Mouse (Mus musculus) cerebellum, postnatal 14 days (tissue): Measurements from ENCODE around the gene Wwox.

Experiments used
- DNase-seq, 2 experiments: peaks; one replicate each; pipeline ENCODE4 v3.0.0; 2021; ENCODE audit warnings: mixed read lengths in 2 of 2

Gene Wwox

GRCm38 (mm10) chr8:114604315-114604714, 164.9 kb downstream of the Wwox start:
- no peak for DNase-seq

- DNase-seq = no peak
Measured at GRCm38 (mm10) chr8:114605651-114606050, 166.2 kb downstream of the Wwox start.

GRCm38 (mm10) chr8:114609330-114609729, 169.9 kb downstream of the Wwox start:
- DNase-seq = no peak

- no peak for DNase-seq
Measured at GRCm38 (mm10) chr8:114611075-114611474, 171.6 kb downstream of the Wwox start.

- DNase-seq = no peak
Measured at GRCm38 (mm10) chr8:114612091-114612490, 172.6 kb downstream of the Wwox start.

GRCm38 (mm10) chr8:114615413-114615812, 176.0 kb downstream of the Wwox start:
- no peak for DNase-seq

- peak in 1 of 2 experiments; percentile 19 for DNase-seq
Measured at GRCm38 (mm10) chr8:114615908-114616307, 176.5 kb downstream of the Wwox start.

- DNase-seq = no peak
Measured at GRCm38 (mm10) chr8:114618908-114619508, 179.6 kb downstream of the Wwox start.

GRCm38 (mm10) chr8:114625402-114625801, 185.9 kb downstream of the Wwox start:
- no peak for DNase-seq

GRCm38 (mm10) chr8:114626897-114627296, 187.4 kb downstream of the Wwox start:
- no peak for DNase-seq

GRCm38 (mm10) chr8:114629719-114630118, 190.3 kb downstream of the Wwox start:
- DNase-seq = no peak

- no peak for DNase-seq
Measured at GRCm38 (mm10) chr8:114631087-114631486, 191.6 kb downstream of the Wwox start.

GRCm38 (mm10) chr8:114634151-114634550, 194.7 kb downstream of the Wwox start:
- no peak for DNase-seq

- no peak for DNase-seq
Measured at GRCm38 (mm10) chr8:114634669-114635410, 195.4 kb downstream of the Wwox start.

GRCm38 (mm10) chr8:114636376-114636775, 196.9 kb downstream of the Wwox start:
- DNase-seq = no peak

- no peak for DNase-seq
Measured at GRCm38 (mm10) chr8:114641809-114642208, 202.4 kb downstream of the Wwox start.

- DNase-seq = peak; percentile 33 to 52
Measured at GRCm38 (mm10) chr8:114650789-114651188, 211.3 kb downstream of the Wwox start.

GRCm38 (mm10) chr8:114657789-114658188, 218.3 kb downstream of the Wwox start:
- peak; percentile 56 to 74 for DNase-seq

GRCm38 (mm10) chr8:114658475-114658874, 219.0 kb downstream of the Wwox start:
- DNase-seq = no peak

- DNase-seq = no peak
Measured at GRCm38 (mm10) chr8:114663053-114663452, 223.6 kb downstream of the Wwox start.

GRCm38 (mm10) chr8:114665521-114665920, 226.1 kb downstream of the Wwox start:
- DNase-seq = no peak

GRCm38 (mm10) chr8:114670801-114671200, 231.3 kb downstream of the Wwox start:
- no peak for DNase-seq

GRCm38 (mm10) chr8:114671237-114671674, 231.8 kb downstream of the Wwox start:
- DNase-seq = peak; percentile 26 to 38

GRCm38 (mm10) chr8:114673416-114673815, 234.0 kb downstream of the Wwox start:
- DNase-seq = no peak
